Mouse (Mus musculus) embryonic facial prominence, embryonic 13.5 days (tissue): ENCODE data around the gene Dpep1. TPM values are rescaled to one million over a fixed set of nuclear protein-coding genes. Genes with fewer than 3 reads are reported as not detected.
"Not testable (repeated sequence)": the region's sequence is repeated elsewhere in the genome, so short reads cannot be mapped to it uniquely, and the experiment has no call there.

Experiments
- ATAC-seq: fragments of 200-750 bp; cut with Nextera tagmentation; 2 replicates; pipeline ENCODE4 v1.8.0; 2017; ENCODE audit warnings: low read depth; ENCODE audit not compliant: insufficient number of reproducible peaks, insufficient read depth, low FRiP score, low TSS enrichment
- H3K27ac ChIP-seq: fragments of 300-500 bp; sonication (generic); 2 replicates; pipeline ENCODE4 v1.5.1; 2015; ENCODE audit warnings: moderate library complexity, mild to moderate bottlenecking, inconsistent platforms
- H3K27me3 ChIP-seq: fragments of 300-500 bp; sonication (generic); 2 replicates; pipeline ENCODE4 v1.6.1; 2015; ENCODE audit warnings: mild to moderate bottlenecking, inconsistent platforms
- H3K36me3 ChIP-seq: fragments of 300-500 bp; sonication (generic); 2 replicates; pipeline ENCODE4 v1.6.1; 2015; ENCODE audit warnings: mild to moderate bottlenecking, inconsistent platforms
- H3K4me1 ChIP-seq: fragments of 300-500 bp; sonication (generic); 2 replicates; pipeline ENCODE4 v1.6.1; 2015; ENCODE audit warnings: inconsistent platforms
- H3K4me2 ChIP-seq: fragments of 300-500 bp; sonication (generic); 2 replicates; pipeline ENCODE4 v1.6.1; 2015; ENCODE audit warnings: moderate library complexity, mild to moderate bottlenecking, inconsistent platforms
- H3K4me3 ChIP-seq: fragments of 300-500 bp; sonication (generic); 2 replicates; pipeline ENCODE4 v1.5.1; 2015; ENCODE audit warnings: mild to moderate bottlenecking, inconsistent platforms
- H3K9ac ChIP-seq: fragments of 300-500 bp; sonication (generic); 2 replicates; pipeline ENCODE4 v1.6.1; 2015; ENCODE audit warnings: mild to moderate bottlenecking, inconsistent platforms
- H3K9me3 ChIP-seq: fragments of 300-500 bp; sonication (generic); 2 replicates; pipeline ENCODE4 v1.6.1; 2016; ENCODE audit warnings: inconsistent platforms
- WGBS: fragments of 180-500 bp; shearing (Covaris S2); methylation state at CpG from one replicate; pipeline ENCODE4 v1.1.7; 2015; ENCODE audit warnings: mixed read lengths; 5-methylcytosine and 5-hydroxymethylcytosine counted together
- polyA plus RNA-seq: library from polyadenylated mRNA; unstranded; fragments of >200 nt; fragmentation: Nextera tagmentation; extraction: Ambion mirVana; gene quantifications from 2 replicates; pipeline ENCODE4 v1.2.1, GENCODE M21; 2015

The Dpep1 gene
- polyA plus RNA-seq, 1 experiment from 2014 or later, result 2.4 TPM

GRCm38 (mm10) chr8:123213118-123213772, 27.2 kb downstream of the Dpep1 start:
- Histone ChIP-seq H3K9me3 (no peaks in the 10 kb centered on the region), H3K27me3 (no peaks in the 10 kb centered on the region), H3K4me3 (peak overlapping the region; percentile 98), H3K4me1 (peaks cover 20% of the 10 kb centered on the region), H3K36me3 (peaks cover 21% of the 10 kb centered on the region), H3K27ac (no peak overlapping the region; the same call in 1 of the 2 replicates), H3K4me2 (peak overlapping the region; percentile 91), H3K9ac (peak overlapping the region; percentile 99)
- 26% methylated on average over 22 of the region's 22 CpGs for WGBS
- no peak for ATAC-seq

- 75% methylated on average over 3 of the region's 3 CpGs for WGBS
- Histone ChIP-seq H3K9ac (no peak overlapping the region), H3K4me3 (no peak overlapping the region), H3K4me1 (peaks cover 20% of the 10 kb centered on the region), H3K36me3 (no peaks in the 10 kb centered on the region), H3K9me3 (no peaks in the 10 kb centered on the region), H3K27ac (no peak overlapping the region), H3K27me3 (no peaks in the 10 kb centered on the region), H3K4me2 (no peak overlapping the region)
- no peak for ATAC-seq
Observed at GRCm38 (mm10) chr8:123215430-123215829, 29.4 kb downstream of the Dpep1 start.

GRCm38 (mm10) chr8:123220917-123221316, 34.9 kb downstream of the Dpep1 start:
- no peak for ATAC-seq
- H3K9ac ChIP-seq, result no peak overlapping the region
- no peak overlapping the region for H3K27ac ChIP-seq
- no peak overlapping the region for H3K4me2 ChIP-seq
- no peaks in the 10 kb centered on the region for H3K36me3 ChIP-seq
- peaks cover 13% of the 10 kb centered on the region for H3K4me1 ChIP-seq
- 69% methylated on average over 1 of the region's 1 CpGs for WGBS
- no peak overlapping the region for H3K4me3 ChIP-seq
- no peaks in the 10 kb centered on the region for H3K27me3 ChIP-seq
- H3K9me3 ChIP-seq, result no peaks in the 10 kb centered on the region

- H3K9me3 ChIP-seq, result no peaks in the 10 kb centered on the region
- 3% methylated on average over 59 of the region's 59 CpGs for WGBS
- peaks cover 15% of the 10 kb centered on the region for H3K4me1 ChIP-seq
- peak; percentile 70 for ATAC-seq
- H3K36me3 ChIP-seq, result peaks cover 29% of the 10 kb centered on the region
- peak within 1 kb of the TSS; percentile 81 for H3K4me3 ChIP-seq
- H3K4me2 ChIP-seq, result peak within 1 kb of the TSS; percentile 82
- H3K27ac ChIP-seq, result peak within 1 kb of the TSS; percentile 89
- H3K9ac ChIP-seq, result peak within 1 kb of the TSS; percentile 90
- H3K27me3 ChIP-seq, result no peaks in the 10 kb centered on the region
Observed at GRCm38 (mm10) chr8:123224278-123225266, 38.5 kb downstream of the Dpep1 start, which contains the start of gene Cdk10. TSS of gene Cdk10 (plus strand) at chr8:123224842.

GRCm38 (mm10) chr8:123228416-123228815, 42.4 kb downstream of the Dpep1 start:
- Histone ChIP-seq H3K27ac (no peak overlapping the region), H3K9ac (no peak overlapping the region), H3K27me3 (peaks cover 8% of the 10 kb centered on the region), H3K4me1 (peaks cover 17% of the 10 kb centered on the region), H3K4me3 (no peak overlapping the region), H3K4me2 (no peak overlapping the region), H3K36me3 (peaks cover 37% of the 10 kb centered on the region), H3K9me3 (no peaks in the 10 kb centered on the region)
- no peak for ATAC-seq
- WGBS, result 90% methylated on average over 1 of the region's 1 CpGs

- not testable (repeated sequence) for H3K4me3 ChIP-seq, H3K27ac ChIP-seq, H3K4me2 ChIP-seq, ATAC-seq, H3K9me3 ChIP-seq, H3K9ac ChIP-seq
- Histone ChIP-seq H3K4me1 (peaks cover 20% of the 10 kb centered on the region), H3K27me3 (peaks cover 27% of the 10 kb centered on the region), H3K36me3 (peaks cover 37% of the 10 kb centered on the region)
- 86% methylated on average over 11 of the region's 11 CpGs for WGBS
Observed at GRCm38 (mm10) chr8:123230326-123230725, 44.3 kb downstream of the Dpep1 start.

- Histone ChIP-seq H3K9me3 (no peaks in the 10 kb centered on the region), H3K27ac (no peak overlapping the region), H3K4me3 (no peak overlapping the region), H3K4me1 (peaks cover 23% of the 10 kb centered on the region), H3K36me3 (peaks cover 36% of the 10 kb centered on the region), H3K27me3 (peaks cover 40% of the 10 kb centered on the region), H3K4me2 (no peak overlapping the region), H3K9ac (no peak overlapping the region)
- WGBS, result 64% methylated on average over 5 of the region's 5 CpGs
- ATAC-seq, result no peak
Observed at GRCm38 (mm10) chr8:123231742-123232141, 45.7 kb downstream of the Dpep1 start.

- H3K27ac ChIP-seq, result no peak overlapping the region
- H3K27me3 ChIP-seq, result peaks cover 43% of the 10 kb centered on the region
- no peak overlapping the region for H3K9ac ChIP-seq
- no peak for ATAC-seq
- peaks cover 27% of the 10 kb centered on the region for H3K36me3 ChIP-seq
- H3K4me2 ChIP-seq, result no peak overlapping the region
- H3K4me3 ChIP-seq, result no peak overlapping the region
- 44% methylated on average over 7 of the region's 7 CpGs for WGBS
- no peaks in the 10 kb centered on the region for H3K9me3 ChIP-seq
- H3K4me1 ChIP-seq, result peaks cover 23% of the 10 kb centered on the region
Observed at GRCm38 (mm10) chr8:123232553-123232952, 46.5 kb downstream of the Dpep1 start.

- no peak overlapping the region for H3K4me2 ChIP-seq
- no peak overlapping the region for H3K4me3 ChIP-seq
- 0 out of 2 replicates have a peak overlapping the region, but pooled peaks have one; percentile 21 for H3K9ac ChIP-seq
- H3K4me1 ChIP-seq, result peaks cover 23% of the 10 kb centered on the region
- peaks cover 43% of the 10 kb centered on the region for H3K27me3 ChIP-seq
- 58% methylated on average over 13 of the region's 13 CpGs for WGBS
- no peak for ATAC-seq
- no peaks in the 10 kb centered on the region for H3K9me3 ChIP-seq
- peaks cover 20% of the 10 kb centered on the region for H3K36me3 ChIP-seq
- no peak overlapping the region for H3K27ac ChIP-seq
Observed at GRCm38 (mm10) chr8:123233300-123233699, 47.3 kb downstream of the Dpep1 start.

GRCm38 (mm10) chr8:123233760-123234159, 47.7 kb downstream of the Dpep1 start:
- Histone ChIP-seq H3K4me2 (no peak overlapping the region), H3K9ac (no peak overlapping the region), H3K4me1 (peaks cover 23% of the 10 kb centered on the region), H3K9me3 (no peaks in the 10 kb centered on the region), H3K36me3 (peaks cover 15% of the 10 kb centered on the region), H3K4me3 (no peak overlapping the region), H3K27ac (no peak overlapping the region), H3K27me3 (peaks cover 43% of the 10 kb centered on the region)
- no peak for ATAC-seq
- 74% methylated on average over 11 of the region's 11 CpGs for WGBS

GRCm38 (mm10) chr8:123234918-123235519, 49.0 kb downstream of the Dpep1 start:
- peaks cover 23% of the 10 kb centered on the region for H3K4me1 ChIP-seq
- H3K36me3 ChIP-seq, result 0 out of 2 replicates have a peak, but pooled peaks cover 4% of the 10 kb centered on the region
- 33% methylated on average over 13 of the region's 13 CpGs for WGBS
- no peak overlapping the region for H3K27ac ChIP-seq
- no peak for ATAC-seq
- peak overlapping the region; percentile 73 for H3K9ac ChIP-seq
- H3K9me3 ChIP-seq, result no peaks in the 10 kb centered on the region
- H3K4me2 ChIP-seq, result peak overlapping the region; percentile 96
- H3K4me3 ChIP-seq, result peak overlapping the region; percentile 59
- H3K27me3 ChIP-seq, result peaks cover 43% of the 10 kb centered on the region
